Mouse (Mus musculus): Measurements from ENCODE around the gene Tacc2. TPM values are rescaled to one million over a fixed set of nuclear protein-coding genes. Genes with fewer than 3 reads are reported as not detected.

Tacc2 gene
- polyA plus RNA-seq, 3 experiments from 2014 or later: 3.7 to 8.8 (median 6.6) TPM

GRCm38 (mm10) chr7:130621953-130622352 is 44.7 kb downstream of the Tacc2 start:
- ATAC-seq: no peak

GRCm38 (mm10) chr7:130622359-130622758 is 45.1 kb downstream of the Tacc2 start:
- ATAC-seq: no peak

GRCm38 (mm10) chr7:130624299-130624698 is 47.1 kb downstream of the Tacc2 start:
- no peak for ATAC-seq

- no peak for ATAC-seq
Observed at GRCm38 (mm10) chr7:130625361-130625760, 48.1 kb downstream of the Tacc2 start.

- no peak for ATAC-seq
Observed at GRCm38 (mm10) chr7:130628601-130629000, 51.4 kb downstream of the Tacc2 start.

GRCm38 (mm10) chr7:130629999-130630398 is 52.8 kb downstream of the Tacc2 start:
- ATAC-seq: no peak

GRCm38 (mm10) chr7:130630956-130631355 is 53.7 kb downstream of the Tacc2 start:
- ATAC-seq: no peak

GRCm38 (mm10) chr7:130631553-130632378 is 54.5 kb downstream of the Tacc2 start:
- ATAC-seq: peak; percentile 83

GRCm38 (mm10) chr7:130632379-130632732 is 55.1 kb downstream of the Tacc2 start:
- no peak for ATAC-seq

- ATAC-seq: no peak
Observed at GRCm38 (mm10) chr7:130634259-130634871, 57.1 kb downstream of the Tacc2 start.

GRCm38 (mm10) chr7:130635212-130635611 is 58.0 kb downstream of the Tacc2 start:
- ATAC-seq: no peak

GRCm38 (mm10) chr7:130636274-130636673 is 59.0 kb downstream of the Tacc2 start:
- no peak for ATAC-seq

GRCm38 (mm10) chr7:130636902-130637301 is 59.7 kb downstream of the Tacc2 start:
- no peak for ATAC-seq

GRCm38 (mm10) chr7:130637811-130638210 is 60.6 kb downstream of the Tacc2 start:
- no peak for ATAC-seq

- no peak for ATAC-seq
Observed at GRCm38 (mm10) chr7:130640681-130641080, 63.4 kb downstream of the Tacc2 start.

GRCm38 (mm10) chr7:130645332-130645993 is 68.2 kb downstream of the Tacc2 start:
- ATAC-seq: peak; percentile 23

- peak; percentile 42 for ATAC-seq
Observed at GRCm38 (mm10) chr7:130645994-130646761, 68.9 kb downstream of the Tacc2 start.

- ATAC-seq: peak; percentile 78
Observed at GRCm38 (mm10) chr7:130646762-130647139, 69.5 kb downstream of the Tacc2 start.

GRCm38 (mm10) chr7:130648061-130648460 is 70.8 kb downstream of the Tacc2 start:
- no peak for ATAC-seq

- ATAC-seq: no peak
Observed at GRCm38 (mm10) chr7:130649257-130649656, 72.0 kb downstream of the Tacc2 start.

GRCm38 (mm10) chr7:130650621-130651020 is 73.4 kb downstream of the Tacc2 start:
- ATAC-seq: no peak

- no peak for ATAC-seq
Observed at GRCm38 (mm10) chr7:130653036-130653555, 75.9 kb downstream of the Tacc2 start.

- ATAC-seq: no peak
Observed at GRCm38 (mm10) chr7:130654562-130654961, 77.3 kb downstream of the Tacc2 start.

All from inflammation-experienced regulatory T-cells, adult 6 months (primary cell).